Mouse (Mus musculus): ENCODE measurements at regions not wholly inside any gene's neighbourhood (a gene's known extent, or its start where the extent isn't known, plus 50 kb on each side); places are given as distances from the start of the nearest gene placed in this dataset.

GRCm38 (mm10) chr15:26051415-26051814, 67.2 kb downstream of the Zfp622 start:
- Histone ChIP-seq H3K27ac (ENCODE audit: low read depth) (no peak overlapping the region), H3K9me3 (ENCODE audit: low read length) (no peaks in the 10 kb centered on the region), H3K27me3 (ENCODE audit: insufficient read depth, low read length) (no peaks in the 10 kb centered on the region), H3K36me3 (replicated peaks; ENCODE audit: insufficient read depth, low read length) (no peaks in the 10 kb centered on the region), H3K9ac (replicated peaks) (no peak overlapping the region), H3K4me2 (ENCODE audit: low read depth, low read length) (no peak overlapping the region), H3K4me1 (ENCODE audit: insufficient read depth) (no peaks in the 10 kb centered on the region), H3K4me3 (ENCODE audit: low read depth, low read length) (no peak overlapping the region)
- TF ChIP-seq CTCF (IDR thresholded peaks at IDR 0.05; ENCODE audit: low read depth): no peak
- no peak for TF ChIP-seq EP300 (IDR thresholded peaks at IDR 0.05; ENCODE audit: low read depth)
- ATAC-seq: no peak
- no peak for DNase-seq
- 72% methylated on average over 2 of the region's 2 CpGs for WGBS (ENCODE audit: insufficient replicate concordance)

- 49% methylated on average over 4 of the region's 4 CpGs for WGBS (ENCODE audit: insufficient replicate concordance)
- H3K4me3 ChIP-seq (ENCODE audit: low read depth, low read length): no peak overlapping the region
- H3K36me3 ChIP-seq (replicated peaks; ENCODE audit: insufficient read depth, low read length): no peaks in the 10 kb centered on the region
- H3K27ac ChIP-seq (ENCODE audit: low read depth): no peak overlapping the region
- ATAC-seq: no peak
- no peak overlapping the region for H3K4me2 ChIP-seq (ENCODE audit: low read depth, low read length)
- no peak for DNase-seq
- no peak for TF ChIP-seq CTCF (IDR thresholded peaks at IDR 0.05; ENCODE audit: low read depth)
- TF ChIP-seq EP300 (IDR thresholded peaks at IDR 0.05; ENCODE audit: low read depth): no peak
- H3K9me3 ChIP-seq (ENCODE audit: low read length): no peaks in the 10 kb centered on the region
- no peak overlapping the region for H3K9ac ChIP-seq (replicated peaks)
- H3K4me1 ChIP-seq (ENCODE audit: insufficient read depth): no peaks in the 10 kb centered on the region
- H3K27me3 ChIP-seq (ENCODE audit: insufficient read depth, low read length): no peaks in the 10 kb centered on the region
Measured at GRCm38 (mm10) chr15:26052720-26053316, 68.7 kb downstream of the Zfp622 start.

GRCm38 (mm10) chr15:26058019-26058418, 73.9 kb downstream of the Zfp622 start:
- DNase-seq (no peak), ATAC-seq (no peak)
- H3K27me3 ChIP-seq (ENCODE audit: insufficient read depth, low read length): no peaks in the 10 kb centered on the region
- no peaks in the 10 kb centered on the region for H3K36me3 ChIP-seq (replicated peaks; ENCODE audit: insufficient read depth, low read length)
- no peaks in the 10 kb centered on the region for H3K9me3 ChIP-seq (ENCODE audit: low read length)
- H3K4me1 ChIP-seq (ENCODE audit: insufficient read depth): no peaks in the 10 kb centered on the region
- H3K4me3 ChIP-seq (ENCODE audit: low read depth, low read length): no peak overlapping the region
- no peak overlapping the region for H3K4me2 ChIP-seq (ENCODE audit: low read depth, low read length)
- no peak overlapping the region for H3K9ac ChIP-seq (replicated peaks)
- H3K27ac ChIP-seq (ENCODE audit: low read depth): no peak overlapping the region
- TF ChIP-seq EP300 (IDR thresholded peaks at IDR 0.05; ENCODE audit: low read depth) (no peak), CTCF (IDR thresholded peaks at IDR 0.05; ENCODE audit: low read depth) (no peak)
- 44% methylated on average over 3 of the region's 3 CpGs for WGBS (ENCODE audit: insufficient replicate concordance)

- Histone ChIP-seq H3K9me3 (ENCODE audit: low read length) (no peaks in the 10 kb centered on the region), H3K27me3 (ENCODE audit: insufficient read depth, low read length) (no peaks in the 10 kb centered on the region), H3K4me2 (ENCODE audit: low read depth, low read length) (no peak overlapping the region), H3K27ac (ENCODE audit: low read depth) (no peak overlapping the region), H3K4me1 (ENCODE audit: insufficient read depth) (no peaks in the 10 kb centered on the region), H3K4me3 (ENCODE audit: low read depth, low read length) (no peak overlapping the region), H3K9ac (replicated peaks) (no peak overlapping the region), H3K36me3 (replicated peaks; ENCODE audit: insufficient read depth, low read length) (no peaks in the 10 kb centered on the region)
- TF ChIP-seq EP300 (IDR thresholded peaks at IDR 0.05; ENCODE audit: low read depth): no peak
- TF ChIP-seq CTCF (IDR thresholded peaks at IDR 0.05; ENCODE audit: low read depth): no peak
- 42% methylated on average over 4 of the region's 4 CpGs for WGBS (ENCODE audit: insufficient replicate concordance)
- ATAC-seq: no peak
- DNase-seq: no peak
Measured at GRCm38 (mm10) chr15:26100199-26100598, 116.0 kb downstream of the Zfp622 start.

- ATAC-seq: no peak
- Histone ChIP-seq H3K9ac (replicated peaks) (no peak overlapping the region), H3K4me1 (ENCODE audit: insufficient read depth) (no peaks in the 10 kb centered on the region), H3K27ac (ENCODE audit: low read depth) (no peak overlapping the region), H3K4me3 (ENCODE audit: low read depth, low read length) (no peak overlapping the region), H3K27me3 (ENCODE audit: insufficient read depth, low read length) (no peaks in the 10 kb centered on the region), H3K36me3 (replicated peaks; ENCODE audit: insufficient read depth, low read length) (no peaks in the 10 kb centered on the region), H3K4me2 (ENCODE audit: low read depth, low read length) (no peak overlapping the region), H3K9me3 (ENCODE audit: low read length) (no peaks in the 10 kb centered on the region)
- DNase-seq: no peak
- WGBS (ENCODE audit: insufficient replicate concordance): 75% methylated on average over 6 of the region's 6 CpGs
- no peak for TF ChIP-seq EP300 (IDR thresholded peaks at IDR 0.05; ENCODE audit: low read depth)
- TF ChIP-seq CTCF (IDR thresholded peaks at IDR 0.05; ENCODE audit: low read depth): no peak
Measured at GRCm38 (mm10) chr15:26107993-26108392, 123.8 kb downstream of the Zfp622 start.

GRCm38 (mm10) chr15:26144197-26144596, 160.0 kb downstream of the Zfp622 start:
- ATAC-seq (no peak), DNase-seq (no peak)
- Histone ChIP-seq H3K27me3 (ENCODE audit: insufficient read depth, low read length) (no peaks in the 10 kb centered on the region), H3K4me1 (ENCODE audit: insufficient read depth) (no peaks in the 10 kb centered on the region), H3K9me3 (ENCODE audit: low read length) (no peaks in the 10 kb centered on the region), H3K4me2 (ENCODE audit: low read depth, low read length) (no peak overlapping the region), H3K4me3 (ENCODE audit: low read depth, low read length) (no peak overlapping the region), H3K9ac (replicated peaks) (no peak overlapping the region), H3K36me3 (replicated peaks; ENCODE audit: insufficient read depth, low read length) (no peaks in the 10 kb centered on the region), H3K27ac (ENCODE audit: low read depth) (no peak overlapping the region)
- no peak for TF ChIP-seq CTCF (IDR thresholded peaks at IDR 0.05; ENCODE audit: low read depth)
- no peak for TF ChIP-seq EP300 (IDR thresholded peaks at IDR 0.05; ENCODE audit: low read depth)
- 48% methylated on average over 2 of the region's 2 CpGs for whole genome bisulfite sequencing (ENCODE audit: insufficient replicate concordance)

- WGBS (ENCODE audit: insufficient replicate concordance): 77% methylated on average over 3 of the region's 3 CpGs
- Histone ChIP-seq H3K36me3 (replicated peaks; ENCODE audit: insufficient read depth, low read length) (no peaks in the 10 kb centered on the region), H3K27me3 (ENCODE audit: insufficient read depth, low read length) (no peaks in the 10 kb centered on the region), H3K9me3 (ENCODE audit: low read length) (no peaks in the 10 kb centered on the region), H3K4me3 (ENCODE audit: low read depth, low read length) (no peak overlapping the region), H3K4me1 (ENCODE audit: insufficient read depth) (no peaks in the 10 kb centered on the region), H3K9ac (replicated peaks) (no peak overlapping the region), H3K27ac (ENCODE audit: low read depth) (no peak overlapping the region), H3K4me2 (ENCODE audit: low read depth, low read length) (no peak overlapping the region)
- TF ChIP-seq EP300 (IDR thresholded peaks at IDR 0.05; ENCODE audit: low read depth) (no peak), CTCF (IDR thresholded peaks at IDR 0.05; ENCODE audit: low read depth) (no peak)
- ATAC-seq (no peak), DNase-seq (no peak)
Measured at GRCm38 (mm10) chr15:26158499-26158898, 150.3 kb upstream of the March11 start.
